Mouse (Mus musculus) ES-CJ7 (cell line): ENCODE measurements around the gene Bhlha15.
A peak's percentile ranks its signal among the peaks of the same experiment; 100 is the strongest.

Source experiments
- DNase-seq: peaks from one replicate; pipeline ENCODE4 v3.0.0; 2011; ENCODE audit warnings: low read depth, low spot score

The Bhlha15 gene

GRCm38 (mm10) chr5:144191026-144191425, 940 bp downstream of the Bhlha15 start:
- no peak for DNase-seq

DNA sequence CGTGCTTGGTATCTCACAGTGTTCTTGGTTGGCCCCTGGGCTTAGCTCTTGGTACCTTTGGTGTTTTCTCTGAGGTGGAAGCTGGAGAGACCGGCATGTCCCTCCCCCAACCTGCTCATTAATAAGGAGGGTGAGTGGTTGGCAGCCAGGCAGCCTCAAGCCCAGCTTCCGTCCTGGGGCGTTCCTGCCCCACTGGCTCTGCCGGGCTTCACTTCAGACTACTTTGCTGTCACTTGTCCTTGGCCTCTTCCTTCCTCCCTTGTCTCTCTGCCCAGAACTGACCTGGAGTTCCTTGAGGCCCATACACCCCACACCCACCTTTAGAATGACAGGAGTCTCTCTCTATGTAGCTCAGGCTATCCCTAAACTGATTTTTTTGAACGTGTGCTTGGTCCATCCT, 2.6 kb downstream of the Bhlha15 start:
- DNase-seq: no peak

- no peak for DNase-seq
These were observed 4.3 kb downstream of the Bhlha15 start for GRCm38 (mm10) chr5:144194416-144194815.

- DNase-seq: no peak
These were observed 5.5 kb downstream of the Bhlha15 start for GRCm38 (mm10) chr5:144195567-144195966.

DNA sequence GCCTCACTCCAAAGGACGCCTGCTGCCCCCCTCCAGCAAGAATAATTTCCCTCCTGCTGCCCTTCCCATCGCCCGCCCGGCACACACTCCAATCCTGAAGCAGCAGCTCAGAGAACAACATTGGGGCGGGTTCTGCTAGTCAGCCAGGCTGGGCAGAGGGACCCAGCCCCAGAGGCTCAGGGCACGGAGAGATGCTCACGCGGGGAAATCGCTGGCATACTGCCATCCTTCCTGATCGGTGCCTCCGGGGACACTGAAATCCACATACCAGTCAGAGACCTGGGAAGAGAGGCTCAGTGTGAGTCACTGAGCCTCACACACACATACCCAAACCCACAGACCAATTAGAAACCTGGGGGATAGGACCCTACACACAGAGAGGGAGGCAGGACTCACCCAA, 10.5 kb downstream of the Bhlha15 start:
- DNase-seq: no peak

- DNase-seq: no peak
These were observed 12.3 kb downstream of the Bhlha15 start for GRCm38 (mm10) chr5:144202430-144202829.

DNA sequence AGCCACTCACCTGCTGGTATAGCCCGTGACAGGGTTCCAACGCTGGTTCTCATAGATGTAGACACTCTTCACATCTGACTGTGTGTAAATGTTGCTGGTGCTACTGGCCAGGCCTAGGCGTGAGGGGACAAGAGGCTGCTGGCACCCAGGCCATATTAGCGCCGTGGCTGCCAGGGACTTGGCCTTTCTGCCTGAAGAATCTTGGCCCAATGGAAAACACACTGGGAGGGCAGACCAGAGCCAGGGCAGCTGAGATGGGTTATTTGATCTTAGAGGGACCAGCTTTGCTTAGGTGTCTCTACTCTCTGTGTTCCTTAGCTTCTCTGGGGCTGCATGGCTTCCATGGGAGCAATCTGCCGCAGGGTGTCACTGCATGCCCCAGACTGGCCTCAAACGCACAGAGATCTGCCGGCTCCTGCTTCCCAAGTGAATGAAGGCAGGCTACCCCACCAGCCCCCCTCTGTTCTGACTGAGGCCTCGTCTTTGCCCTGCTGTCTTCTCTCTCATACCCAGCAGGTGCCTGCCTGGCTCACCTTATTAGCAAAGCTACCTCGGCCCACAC, 13.4 kb downstream of the Bhlha15 start:
- DNase-seq: no peak

DNA sequence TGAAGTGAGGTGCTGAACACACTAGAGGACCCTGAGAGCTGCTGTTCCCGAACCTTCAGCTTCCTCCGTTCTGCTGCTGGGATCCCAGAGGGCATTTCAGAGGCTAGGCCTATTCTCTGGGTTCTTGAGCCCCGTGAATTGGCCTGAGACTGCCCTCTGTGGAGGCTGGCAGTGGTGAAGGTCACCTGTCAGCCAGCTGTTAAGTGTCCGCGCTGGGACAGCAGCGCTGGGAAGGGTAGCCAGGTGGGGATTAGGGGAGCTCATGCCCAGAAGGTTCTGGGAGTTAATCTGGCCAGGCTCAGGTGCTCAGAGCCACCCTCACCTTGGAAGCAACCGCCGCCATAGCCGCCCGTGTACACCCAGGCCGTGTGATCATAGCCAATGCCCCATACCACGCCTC, 14.2 kb downstream of the Bhlha15 start:
- no peak for DNase-seq

GRCm38 (mm10) chr5:144204911-144205310, 14.8 kb downstream of the Bhlha15 start:
- no peak for DNase-seq

GRCm38 (mm10) chr5:144206069-144206468, 16.0 kb downstream of the Bhlha15 start:
- DNase-seq: no peak

- DNase-seq: peak; percentile 53
These were observed 17.4 kb downstream of the Bhlha15 start for GRCm38 (mm10) chr5:144207478-144207877.

GRCm38 (mm10) chr5:144214453-144214852, 24.4 kb downstream of the Bhlha15 start:
- peak; percentile 76 for DNase-seq

- DNase-seq: no peak
These were observed 25.9 kb downstream of the Bhlha15 start for GRCm38 (mm10) chr5:144215992-144216391.

GRCm38 (mm10) chr5:144218061-144218460, 28.0 kb downstream of the Bhlha15 start:
- no peak for DNase-seq

- DNase-seq: peak; percentile 76
These were observed 29.2 kb downstream of the Bhlha15 start for GRCm38 (mm10) chr5:144219306-144219705.

DNA sequence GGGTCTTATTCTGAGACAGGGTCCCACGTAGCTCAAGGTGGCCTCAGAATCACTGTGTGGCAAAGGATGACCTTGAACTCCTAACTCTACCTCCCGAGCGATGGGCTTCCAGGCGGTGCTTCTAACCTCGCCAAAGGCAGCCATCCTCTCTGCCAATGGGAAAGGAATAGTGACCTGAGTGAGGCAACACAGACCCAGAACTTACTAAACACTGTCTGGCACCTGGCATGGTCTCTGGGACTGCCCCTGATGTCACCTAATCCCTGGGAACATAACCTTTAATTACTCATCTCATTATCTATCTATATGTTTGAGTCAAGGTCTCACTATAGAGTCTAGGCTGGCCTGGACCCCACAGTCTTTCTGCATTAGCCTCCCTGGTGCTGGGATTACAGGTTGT, 29.9 kb downstream of the Bhlha15 start:
- DNase-seq: no peak

- DNase-seq: no peak
These were observed 31.2 kb downstream of the Bhlha15 start for GRCm38 (mm10) chr5:144221305-144221704.

DNA sequence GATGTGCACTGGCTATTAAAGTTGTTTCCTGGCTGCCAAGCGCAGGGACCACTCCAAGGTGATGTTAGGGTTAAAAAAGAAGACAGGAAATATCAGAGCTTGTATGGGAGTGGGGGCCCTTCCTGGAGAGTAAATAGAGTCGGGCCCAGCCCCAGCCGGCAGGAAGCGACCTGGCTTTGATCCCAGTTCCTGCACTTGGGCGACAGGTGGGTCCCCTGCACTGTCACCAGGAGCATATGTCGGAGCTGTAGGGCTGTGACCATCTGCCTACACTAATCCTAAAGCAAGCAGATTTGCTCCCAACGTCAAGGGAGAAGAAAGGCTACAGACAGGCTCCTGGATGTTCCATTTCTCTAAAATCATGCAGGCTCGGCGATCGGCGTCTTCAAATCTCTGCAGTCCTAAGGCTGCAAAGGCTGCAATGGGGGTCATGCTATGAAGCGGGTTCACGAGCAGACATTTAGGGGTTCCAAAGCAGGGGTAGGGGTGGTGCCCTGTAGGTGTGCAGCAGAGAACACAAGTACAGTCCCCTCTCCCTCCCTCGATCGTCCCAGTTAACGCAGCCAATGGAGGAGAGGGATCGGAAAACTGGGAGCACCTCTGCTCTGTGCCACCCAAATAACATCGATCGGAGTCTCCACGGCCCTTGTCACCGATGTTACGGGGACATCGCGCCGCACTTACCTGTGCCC, 32.9 kb downstream of the Bhlha15 start:
- DNase-seq: no peak

GRCm38 (mm10) chr5:144223503-144223862, 33.4 kb downstream of the Bhlha15 start, which contains the start of gene Tecpr1:
Gene Tecpr1, minus strand, starts transcription at chr5:144223615.
- peak; percentile 96 for DNase-seq

DNA sequence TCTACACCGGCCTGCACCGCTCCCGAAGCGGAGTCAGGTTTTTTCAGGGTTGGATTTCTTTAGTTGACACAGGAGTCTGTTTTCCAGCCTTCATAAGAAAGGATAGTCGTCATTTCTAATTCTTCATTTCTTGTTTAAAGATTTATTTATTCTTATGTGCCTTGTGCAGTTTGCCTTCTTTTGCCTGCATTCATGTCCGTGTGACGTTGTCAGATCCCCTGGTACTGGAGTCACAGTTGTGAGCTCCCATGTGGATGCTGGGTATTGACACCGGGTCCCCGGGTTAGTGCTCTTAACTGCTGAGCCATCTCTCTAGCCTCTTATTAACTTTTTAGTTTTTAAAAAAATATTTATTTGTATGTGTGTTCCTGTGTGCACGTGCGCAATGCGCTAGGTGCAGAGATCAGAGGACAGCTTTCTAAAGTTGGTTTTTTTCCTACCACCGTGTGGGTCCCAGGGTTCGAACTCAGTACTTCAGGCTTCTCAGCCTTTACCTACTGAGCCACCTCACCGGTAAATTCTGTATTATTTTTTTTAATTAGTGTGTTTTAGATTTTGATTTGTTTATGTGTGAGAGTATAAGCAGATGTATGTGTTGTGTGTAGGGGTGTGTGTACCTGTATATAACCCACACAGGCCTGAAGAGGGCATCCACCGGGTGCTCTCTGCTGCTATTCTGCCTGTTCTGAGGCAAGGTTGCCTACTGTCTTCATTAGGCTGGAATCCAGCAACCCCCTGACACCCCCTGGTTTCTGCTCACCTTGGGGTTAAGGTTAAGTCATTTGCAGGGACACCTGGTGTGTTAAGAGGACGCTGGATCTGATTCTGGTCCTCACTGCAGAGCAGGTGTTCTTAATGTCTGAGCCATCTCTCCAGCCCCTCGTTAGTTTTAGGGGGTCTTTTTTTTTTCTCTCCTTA, 34.1 kb downstream of the Bhlha15 start:
- DNase-seq: no peak

GRCm38 (mm10) chr5:144226220-144226619, 36.1 kb downstream of the Bhlha15 start:
- peak; percentile 60 for DNase-seq

DNA sequence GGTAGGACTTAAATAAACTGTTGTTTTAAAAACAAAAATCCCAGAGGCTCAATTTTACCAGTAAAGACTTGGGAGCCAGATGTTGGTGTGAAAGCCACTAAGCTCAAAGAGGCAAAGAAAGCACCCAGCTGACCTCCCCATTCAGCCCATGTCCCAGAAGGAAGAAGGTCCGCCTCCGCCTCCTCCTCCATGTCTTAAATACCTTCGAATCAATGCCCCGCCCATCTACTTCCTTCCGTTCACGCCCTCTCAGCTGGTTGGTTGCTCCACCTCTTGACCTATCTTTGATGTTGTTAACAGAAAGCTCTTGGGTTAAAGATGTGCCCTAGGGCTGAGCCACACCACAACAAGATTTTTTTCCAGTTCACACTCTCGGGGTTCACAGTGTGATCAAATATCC, 40.1 kb downstream of the Bhlha15 start:
- DNase-seq: peak; percentile 43
